Mouse (Mus musculus) heart, adult 2 months (tissue): Measurements from ENCODE around the gene Nexn. TPM values are rescaled to one million over a fixed set of nuclear protein-coding genes. Genes with fewer than 3 reads are reported as not detected.
"Not testable (repeated sequence)": the region's sequence is repeated elsewhere in the genome, so short reads cannot be mapped to it uniquely, and the experiment has no call there.

ENCODE experiments used
- DNase-seq, 2 experiments: peaks; one replicate each; pipeline ENCODE4 v3.0.0; 2021
- H3K27ac ChIP-seq: fragments of 200-600 bp; 2 replicates; pipeline ENCODE4 v1.8.1; 2022
- H3K27me3 ChIP-seq: fragments of 200-500 bp; 2 replicates; pipeline ENCODE4 v1.6.1; 2012; ENCODE audit warnings: mild to moderate bottlenecking, low read length, inconsistent platforms, mixed read lengths; ENCODE audit not compliant: control insufficient read depth, insufficient read depth
- H3K36me3 ChIP-seq: fragments of 200-500 bp; 2 replicates; pipeline ENCODE4 v1.6.1; 2012; ENCODE audit warnings: low read length, inconsistent platforms; ENCODE audit not compliant: control insufficient read depth, insufficient read depth
- H3K4me1 ChIP-seq: fragments of 200-500 bp; 2 replicates; pipeline ENCODE4 v1.6.1; 2011; ENCODE audit warnings: low read length; ENCODE audit not compliant: control insufficient read depth, insufficient read depth
- H3K4me3 ChIP-seq: fragments of 200-600 bp; 2 replicates; pipeline ENCODE4 v1.8.1; 2022
- H3K79me2 ChIP-seq: fragments of 200-500 bp; replicated peaks from 2 replicates; pipeline ENCODE4 v1.6.1; 2012; ENCODE audit warnings: mild to moderate bottlenecking, inconsistent platforms, low read length, moderate library complexity, mixed read lengths; ENCODE audit not compliant: control insufficient read depth, insufficient read depth
- H3K9ac ChIP-seq: fragments of 200-500 bp; 2 replicates; pipeline ENCODE4 v1.6.1; 2012; ENCODE audit warnings: low read depth, mild to moderate bottlenecking, control low read depth, inconsistent platforms, low read length, mixed read lengths
- CTCF ChIP-seq: fragments of 200-600 bp; IDR thresholded peaks from 2 replicates; pipeline ENCODE4 v1.8.1; 2022; ENCODE audit warnings: antibody characterized with exemption, mild to moderate bottlenecking, moderate library complexity
- EP300 ChIP-seq: fragments of 200-500 bp; IDR thresholded peaks from 2 replicates; pipeline ENCODE4 v1.6.1; 2011; ENCODE audit warnings: low read depth, low read length, control low read depth; ENCODE audit not compliant: insufficient read depth
- POLR2A ChIP-seq: fragments of 200-500 bp; IDR thresholded peaks from 2 replicates; pipeline ENCODE4 v1.6.1; 2011; ENCODE audit warnings: mild to moderate bottlenecking, low read depth, low read length, control low read depth; ENCODE audit not compliant: insufficient read depth
- WGBS: fragments of 180-500 bp; shearing (Covaris S2); methylation state at CpG from one replicate; pipeline ENCODE4 v1.1.7; 2018; 5-methylcytosine and 5-hydroxymethylcytosine counted together
- intact Hi-C: fragments of 180-260 bp; cut with DNase I; formaldehyde crosslinking; loops from one replicate; pipeline ENCODE4 v1.15.1; 2025
- polyA plus RNA-seq: library from polyadenylated mRNA; depleted of rRNA; stranded (reverse); fragments of >200 nt; gene quantifications from 2 replicates; pipeline ENCODE4 v1.2.3, GENCODE M21; 2012
- total RNA-seq, 2 experiments: library from RNA; stranded (reverse); gene quantifications; 2 replicates each; pipeline ENCODE4 v1.2.3; 2021

Gene Nexn
- total and polyA plus RNA-seq, 3 experiments, result 16.4 to 339 (median 316) TPM

DNA sequence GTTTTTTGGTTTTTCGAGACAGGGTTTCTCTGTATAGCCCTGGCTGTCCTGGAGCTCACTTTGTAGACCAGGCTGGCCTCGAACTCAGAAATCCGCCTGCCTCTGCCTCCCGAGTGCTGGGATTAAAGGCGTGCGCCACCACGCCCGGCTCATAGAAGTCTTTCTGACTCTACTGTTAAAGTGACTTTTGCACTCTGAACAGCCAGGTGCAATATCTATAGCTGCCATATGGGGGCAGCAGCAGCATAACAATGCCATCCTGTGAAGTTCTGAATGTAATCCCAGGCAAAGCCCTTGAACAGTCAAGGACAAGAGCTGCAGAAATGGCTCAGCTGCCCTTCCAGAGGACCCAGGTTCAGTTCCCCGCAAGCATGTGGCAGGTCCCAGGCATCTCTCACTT, 6.7 kb downstream of the Nexn start:
- WGBS, result 17% methylated on average over 8 of the region's 9 CpGs
- H3K4me3 ChIP-seq, result peak overlapping the region; percentile 15; the same call in 1 of the 2 replicates
- peak; percentile 71 for TF ChIP-seq EP300
- peak; percentile 95 for TF ChIP-seq CTCF
- peak; percentile 41; the same call in 1 of the 2 replicates for TF ChIP-seq POLR2A
- H3K36me3 ChIP-seq, H3K4me1 ChIP-seq, H3K9ac ChIP-seq, H3K27me3 ChIP-seq, H3K79me2 ChIP-seq: not testable (repeated sequence)
- H3K27ac ChIP-seq, result peak overlapping the region; percentile 98; the same call in 1 of the 2 replicates
- intact Hi-C loops, result loop anchor here (1.0 to 10.0 kb wide), 2 partner anchors 56 to 485 kb away; no protein-coding TSS in a partner anchor
- peak; percentile 78 to 85 for DNase-seq

DNA sequence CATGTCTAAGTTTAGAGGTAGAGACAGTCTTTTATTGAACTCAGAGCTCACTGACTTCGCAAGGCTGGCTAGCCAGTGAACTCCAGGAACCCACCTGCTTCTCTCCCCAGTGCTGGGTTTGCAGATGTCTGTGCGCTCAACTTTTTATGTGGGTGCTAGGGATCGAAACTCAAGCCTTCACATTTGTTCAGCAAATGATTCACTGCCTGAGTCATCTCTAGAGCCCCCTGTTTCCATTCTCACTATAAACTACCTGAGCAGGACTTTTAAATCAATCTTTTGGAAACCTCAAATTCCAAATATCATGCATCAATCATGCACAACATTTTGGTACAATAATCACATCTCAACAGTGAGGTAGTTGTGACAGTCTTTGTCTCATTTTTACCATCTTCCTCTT, 8.6 kb downstream of the Nexn start:
- Histone ChIP-seq H3K36me3 (peaks cover 15% of the 10 kb centered on the region), H3K4me3 (no peak overlapping the region), H3K27me3 (no peaks in the 10 kb centered on the region), H3K79me2 (0 out of 2 replicates have a peak, but pooled peaks cover 1% of the 10 kb centered on the region), H3K27ac (no peak overlapping the region; the same call in 1 of the 2 replicates), H3K9ac (no peak overlapping the region), H3K4me1 (no peaks in the 10 kb centered on the region; the same call in none of the 2 replicates)
- intact Hi-C loops, result loop anchor here (10.0 kb wide), 1 partner anchor 487 kb away; no protein-coding TSS in a partner anchor
- no peak for DNase-seq
- 69% methylated on average over 3 of the region's 3 CpGs for WGBS
- TF ChIP-seq CTCF, result no peak
- TF ChIP-seq EP300, result no peak
- no peak for TF ChIP-seq POLR2A

DNA sequence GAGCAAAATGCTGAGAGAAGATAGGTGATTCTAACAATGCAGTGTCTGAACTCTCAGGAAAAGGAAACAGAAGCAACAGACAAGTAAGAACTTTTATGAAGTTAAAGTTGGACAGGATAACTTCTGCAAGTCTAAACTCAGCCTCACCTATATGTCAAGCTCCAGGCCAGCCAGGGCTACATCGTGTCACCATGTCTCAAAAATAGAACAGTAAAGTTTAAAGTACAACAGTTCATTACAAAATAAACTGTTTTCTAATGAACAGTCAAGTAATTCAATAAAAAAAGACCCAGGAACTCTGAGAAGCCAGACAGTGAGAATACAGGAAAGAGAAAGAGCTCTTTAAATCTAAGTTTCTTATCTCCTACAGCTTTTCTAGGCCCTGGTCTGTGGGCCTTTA, 15.7 kb downstream of the Nexn start:
- Histone ChIP-seq H3K36me3 (peaks cover 20% of the 10 kb centered on the region), H3K27ac (no peak overlapping the region), H3K4me1 (no peaks in the 10 kb centered on the region), H3K4me3 (no peak overlapping the region), H3K79me2 (0 out of 2 replicates have a peak, but pooled peaks cover 1% of the 10 kb centered on the region), H3K9ac (no peak overlapping the region), H3K27me3 (no peaks in the 10 kb centered on the region)
- WGBS, result 79% methylated on average over 1 of the region's 1 CpGs
- TF ChIP-seq CTCF (no peak), EP300 (no peak), POLR2A (no peak)
- no peak for DNase-seq
- intact Hi-C loops, result loop anchor here (10.0 kb wide), 1 partner anchor 494 kb away; no protein-coding TSS in a partner anchor

DNA sequence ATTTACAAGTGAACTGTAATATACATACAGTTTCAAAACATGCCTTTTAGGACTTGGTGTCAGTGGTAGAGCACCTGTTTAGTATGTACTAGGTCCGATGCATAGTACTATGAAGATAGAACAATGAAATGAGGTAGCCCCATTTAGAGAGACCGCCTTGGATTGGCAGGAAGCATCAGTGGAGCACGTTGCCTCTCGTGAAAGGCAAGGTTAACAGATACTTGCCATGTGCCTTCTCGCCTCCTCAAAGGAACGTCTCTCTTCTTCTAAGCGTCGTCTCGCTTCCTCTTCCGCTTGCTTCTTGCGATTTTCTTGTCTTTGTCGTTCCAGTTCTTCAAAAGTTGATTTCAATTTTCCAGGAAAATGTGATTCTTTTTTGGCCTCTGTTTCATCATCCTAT, 18.4 kb downstream of the Nexn start:
- DNase-seq, result no peak
- TF ChIP-seq POLR2A (no peak), CTCF (no peak), EP300 (no peak)
- Histone ChIP-seq H3K4me1 (no peaks in the 10 kb centered on the region; the same call in 1 of the 2 replicates), H3K27ac (no peak overlapping the region), H3K36me3 (peaks cover 29% of the 10 kb centered on the region), H3K27me3 (no peaks in the 10 kb centered on the region), H3K9ac (no peak overlapping the region), H3K4me3 (no peak overlapping the region), H3K79me2 (no peaks in the 10 kb centered on the region)
- intact Hi-C loops, result no loop called here
- WGBS, result 81% methylated on average over 12 of the region's 12 CpGs

DNA sequence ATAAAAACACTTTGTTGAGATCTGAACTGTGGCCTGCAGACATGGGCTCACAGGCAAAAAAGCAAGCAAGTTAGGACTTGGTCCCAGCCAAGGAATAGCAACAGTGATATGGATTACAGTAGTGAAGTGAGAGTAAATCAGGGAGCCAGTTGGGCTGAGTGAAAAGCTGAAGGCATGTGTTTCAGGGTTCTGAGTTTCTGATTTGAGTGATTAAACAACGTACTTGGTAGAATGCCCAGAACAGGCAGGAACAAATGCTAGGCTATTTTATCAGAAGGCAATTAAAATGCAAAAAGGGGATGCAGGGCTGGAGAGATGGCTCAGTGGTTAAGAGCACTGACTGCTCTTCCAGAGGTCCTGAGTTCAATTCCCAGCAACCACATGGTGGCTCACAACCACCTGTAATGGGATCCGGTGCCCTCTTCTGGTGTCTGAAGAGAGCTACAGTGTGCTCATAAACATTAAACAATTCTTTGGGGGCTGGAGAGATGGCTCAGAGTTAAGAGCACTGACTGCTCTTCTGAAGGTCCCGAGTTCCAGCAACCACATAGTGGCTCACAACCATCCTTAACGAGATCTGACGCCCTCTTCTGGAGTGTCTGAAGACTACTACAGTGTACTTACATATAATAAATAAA, 20.8 kb downstream of the Nexn start:
- TF ChIP-seq POLR2A, result no peak
- TF ChIP-seq CTCF, result peak; percentile 25; the same call in 1 of the 2 replicates
- TF ChIP-seq EP300, result no peak
- 66% methylated on average over 5 of the region's 5 CpGs for WGBS
- intact Hi-C loops, result no loop called here

DNA sequence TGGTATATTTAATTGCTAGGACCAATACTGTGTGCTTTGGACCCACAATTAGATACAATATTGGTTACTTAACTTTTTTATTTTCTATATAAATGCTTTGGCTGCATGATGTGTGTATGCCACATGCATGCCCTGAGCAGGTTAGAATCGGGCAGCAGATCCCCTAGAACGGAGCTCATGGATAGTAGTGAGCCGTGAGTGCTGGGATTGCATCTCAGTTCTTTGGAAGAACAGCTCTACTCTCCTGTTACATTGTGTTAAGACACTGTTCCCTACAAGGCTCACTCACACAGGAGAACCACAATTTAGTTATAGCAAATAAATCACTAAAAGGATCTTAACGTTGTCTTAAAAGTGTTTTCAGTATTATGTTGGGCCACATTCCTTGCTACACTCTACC, 22.8 kb downstream of the Nexn start:
- Histone ChIP-seq H3K4me3 (no peak overlapping the region), H3K79me2 (no peaks in the 10 kb centered on the region), H3K27me3 (no peaks in the 10 kb centered on the region), H3K9ac (no peak overlapping the region), H3K4me1 (no peaks in the 10 kb centered on the region; the same call in 1 of the 2 replicates), H3K27ac (no peak overlapping the region), H3K36me3 (peaks cover 28% of the 10 kb centered on the region)
- intact Hi-C loops, result no loop called here
- WGBS, result 58% methylated on average over 4 of the region's 4 CpGs
- DNase-seq, result no peak
- no peak for TF ChIP-seq EP300

More for the DNA sequence above, 20.8 kb downstream of the Nexn start:
- H3K79me2 ChIP-seq, result no peaks in the 10 kb centered on the region
- H3K4me3 ChIP-seq, result no peak overlapping the region
- DNase-seq, result no peak
- H3K9ac ChIP-seq, result no peak overlapping the region
- no peak overlapping the region for H3K27ac ChIP-seq
- H3K27me3 ChIP-seq, result no peaks in the 10 kb centered on the region
- peaks cover 24% of the 10 kb centered on the region for H3K36me3 ChIP-seq
- no peaks in the 10 kb centered on the region; the same call in 1 of the 2 replicates for H3K4me1 ChIP-seq
